Mouse (Mus musculus) neutrophil, adult 5-6 weeks (primary cell): Measurements from ENCODE around the gene Zbtb17. TPM values are rescaled to one million over a fixed set of nuclear protein-coding genes. Genes with fewer than 3 reads are reported as not detected.

Experiments
- total RNA-seq: library from RNA; stranded (forward); fragments of 200-1000 nt; gene quantifications from 2 replicates; pipeline ENCODE4 v1.2.3, GENCODE M21; 2017

Zbtb17 gene
- total RNA-seq, 1 experiment from 2014 or later: 32.0 TPM

Other genes with a start within 250 kb of the Zbtb17 start
- gene Rsg1, start 230.7 kb upstream of the Zbtb17 start, total RNA-seq: 0.70 and 1.2 TPM in 2 replicates
- not detected in 2 replicates for gene Arhgef19, start 205.2 kb upstream of the Zbtb17 start, total RNA-seq
- gene Epha2, start 143.4 kb upstream of the Zbtb17 start, total RNA-seq: 1.2 and 2.8 TPM in 2 replicates
- not detected in 2 replicates for gene Fam131c, start 76.4 kb upstream of the Zbtb17 start, total RNA-seq
- not detected in 2 replicates for gene Clcnka, start 45.9 kb upstream of the Zbtb17 start, total RNA-seq
- not detected in 2 replicates for gene Clcnkb, start 28.6 kb upstream of the Zbtb17 start, total RNA-seq
- gene Hspb7, start 23.9 kb upstream of the Zbtb17 start, total RNA-seq: not detected in 2 replicates
- gene Srarp, start 8.5 kb upstream of the Zbtb17 start, total RNA-seq: not detected in 2 replicates
- gene Spen, start 93.9 kb downstream of the Zbtb17 start, total RNA-seq: 40.5 and 54.9 TPM in 2 replicates
- gene Fblim1, start 161.4 kb downstream of the Zbtb17 start, total RNA-seq: 0.12 TPM in 1 of 2 replicates, not detected in the other
- not detected in 2 replicates for gene Tmem82, start 174.0 kb downstream of the Zbtb17 start, total RNA-seq
- gene Slc25a34, start 179.2 kb downstream of the Zbtb17 start, total RNA-seq: 0.23 and 0.25 TPM in 2 replicates
- gene Plekhm2, start 220.2 kb downstream of the Zbtb17 start, total RNA-seq: 15.6 and 16.6 TPM in 2 replicates
- gene Rsc1a1, start 240.9 kb downstream of the Zbtb17 start, total RNA-seq: 6.5 TPM in 1 of 2 replicates, not detected in the other